Mouse (Mus musculus) limb, embryonic 10.5 days (tissue): Measurements from ENCODE around the gene Mt2. TPM values are rescaled to one million over a fixed set of nuclear protein-coding genes. Genes with fewer than 3 reads are reported as not detected.

Experiments
- DNase-seq: peaks from one replicate; pipeline ENCODE4 v3.0.0-alpha.2; 2017; ENCODE audit warnings: low spot score
- H3K27ac ChIP-seq: fragments of 300-500 bp; sonication (generic); 2 replicates; pipeline ENCODE4 v1.5.1; 2016; ENCODE audit warnings: mild to moderate bottlenecking
- H3K27me3 ChIP-seq: fragments of 300-500 bp; sonication (generic); 2 replicates; pipeline ENCODE4 v1.6.1; 2016; ENCODE audit warnings: low read depth, mild to moderate bottlenecking; ENCODE audit not compliant: poor library complexity, severe bottlenecking
- H3K36me3 ChIP-seq: fragments of 300-500 bp; sonication (generic); 2 replicates; pipeline ENCODE4 v1.6.1; 2016; ENCODE audit warnings: mild to moderate bottlenecking, moderate library complexity
- H3K4me1 ChIP-seq: fragments of 300-500 bp; sonication (generic); 2 replicates; pipeline ENCODE4 v1.6.1; 2016
- H3K4me3 ChIP-seq: fragments of 300-500 bp; sonication (generic); 2 replicates; pipeline ENCODE4 v1.5.1; 2016; ENCODE audit warnings: mild to moderate bottlenecking, moderate library complexity
- H3K9me3 ChIP-seq: fragments of 300-500 bp; sonication (generic); replicated peaks from 2 replicates; pipeline ENCODE4 v1.6.1; 2016; ENCODE audit warnings: mild to moderate bottlenecking
- WGBS: fragments of 180-500 bp; shearing (Covaris S2); methylation state at CpG from one replicate; pipeline ENCODE4 v1.1.7; 2016; 5-methylcytosine and 5-hydroxymethylcytosine counted together
- polyA plus RNA-seq: library from polyadenylated mRNA; unstranded; fragments of >200 nt; fragmentation: Nextera tagmentation; extraction: Ambion mirVana; gene quantifications from 2 replicates; pipeline ENCODE4 v1.2.1, GENCODE M21; 2016

The Mt2 gene
- polyA plus RNA-seq, 1 experiment from 2014 or later: 30.0 TPM

DNA sequence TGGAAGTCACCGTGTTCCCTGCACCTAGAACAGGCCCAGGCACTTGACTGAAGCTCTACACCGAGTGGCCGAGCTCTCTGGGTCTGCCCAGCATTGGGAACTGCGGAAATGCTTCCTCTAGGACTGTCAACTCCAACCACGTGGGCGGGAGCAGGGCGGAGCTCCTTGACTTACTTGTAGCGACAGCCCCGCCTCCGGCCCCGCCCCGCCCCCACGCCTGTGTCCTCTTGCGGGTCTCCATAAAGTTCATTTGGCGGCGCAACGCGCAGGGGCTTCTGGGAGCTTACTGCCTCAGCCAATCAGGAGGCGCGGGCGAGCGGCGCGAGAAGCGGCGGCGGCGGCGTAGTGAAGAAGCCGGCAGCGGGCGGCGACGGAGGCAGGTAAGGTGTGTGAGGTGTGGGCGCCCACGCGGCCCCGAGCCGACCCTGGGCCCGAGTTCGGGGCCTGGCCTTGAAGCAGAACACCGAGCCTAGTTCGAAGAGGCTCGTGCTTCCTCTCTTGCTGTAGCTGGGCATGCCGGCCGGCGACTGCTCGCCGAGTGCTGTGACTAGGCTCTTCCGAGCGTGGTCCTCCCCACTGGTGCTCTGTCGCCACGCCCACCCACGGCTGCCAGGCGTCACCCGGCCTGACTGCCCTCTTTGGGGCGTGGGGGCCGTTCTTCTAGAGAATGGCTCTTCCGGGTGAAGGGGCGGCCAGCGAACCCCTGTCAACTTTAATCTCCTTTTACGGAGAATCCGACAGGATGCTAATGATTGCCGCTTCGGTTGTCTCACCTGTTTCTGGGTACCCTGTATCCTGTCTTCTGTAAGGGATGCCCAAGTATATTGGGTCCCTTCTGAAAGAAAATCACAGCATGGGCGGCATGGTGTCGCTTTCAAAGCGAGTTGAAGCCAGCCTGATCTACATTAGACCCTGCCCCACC is 42.0 kb downstream of the Mt2 start, which contains the start of gene Nup93:
TSS of gene Nup93 (plus strand) at position 313 of the 922 bp plus-strand sequence.
- under 1% methylated on average over 67 of the region's 68 CpGs for WGBS
- DNase-seq: peak; percentile 100
- H3K4me3 ChIP-seq: peak within 1 kb of the TSS; percentile 83
- peak within 1 kb of the TSS; percentile 85 for H3K27ac ChIP-seq
- no peaks in the 10 kb centered on the region for H3K36me3 ChIP-seq
- H3K4me1 ChIP-seq: peaks cover 24% of the 10 kb centered on the region
- H3K27me3 ChIP-seq: no peaks in the 10 kb centered on the region
- no peaks in the 10 kb centered on the region for H3K9me3 ChIP-seq

Other genes with a start within 250 kb of the Mt2 start
- 35.9 and 39.1 TPM in 2 replicates for gene Amfr, start 159.8 kb upstream of the Mt2 start, polyA plus RNA-seq
- gene Nudt21, start 135.6 kb upstream of the Mt2 start, polyA plus RNA-seq: 147 and 161 TPM in 2 replicates
- 13.6 and 15.4 TPM in 2 replicates for gene Ogfod1, start 135.5 kb upstream of the Mt2 start, polyA plus RNA-seq
- gene Bbs2, start 73.7 kb upstream of the Mt2 start, polyA plus RNA-seq: 13.3 and 14.2 TPM in 2 replicates
- gene Mt4, start 35.5 kb upstream of the Mt2 start, polyA plus RNA-seq: not detected in 2 replicates
- 0.30 TPM in 1 of 2 replicates, not detected in the other for gene Mt3, start 20.1 kb upstream of the Mt2 start, polyA plus RNA-seq
- gene Mt1, start 6.4 kb downstream of the Mt2 start, polyA plus RNA-seq: 105 and 163 TPM in 2 replicates
- gene Nup93, start 41.9 kb downstream of the Mt2 start, polyA plus RNA-seq: 139 and 146 TPM in 2 replicates
- not detected in 2 replicates for gene Slc12a3, start 156.5 kb downstream of the Mt2 start, polyA plus RNA-seq
- 52.4 and 54.0 TPM in 2 replicates for gene Herpud1, start 213.8 kb downstream of the Mt2 start, polyA plus RNA-seq